Mouse (Mus musculus): ENCODE measurements around the gene BC005537.

GRCm38 (mm10) chr13:24844983-24845955, 43.8 kb downstream of the BC005537 start, which contains the start of gene D130043K22Rik:
- TF ChIP-seq CTCF (IDR thresholded peaks at IDR 0.05; ENCODE audit: control insufficient read depth, insufficient read depth, low read length) (no peak), POLR2A (IDR thresholded peaks at IDR 0.05; ENCODE audit: borderline replicate concordance, control insufficient read depth, low read depth, low read length) (no peak)
